Mouse (Mus musculus): ENCODE measurements around the gene Mkrn2. TPM values are rescaled to one million over a fixed set of nuclear protein-coding genes. Genes with fewer than 3 reads are reported as not detected.

Mkrn2 gene
- 82.4 and 102 TPM in 2 replicates for polyA plus RNA-seq (2012; rRNA removed; ENCODE audit: low replicate concordance)

GRCm38 (mm10) chr6:115601715-115602523 is at the start of gene Mkrn2:
Mkrn2 (plus strand) TSS chr6:115601902.

DNA sequence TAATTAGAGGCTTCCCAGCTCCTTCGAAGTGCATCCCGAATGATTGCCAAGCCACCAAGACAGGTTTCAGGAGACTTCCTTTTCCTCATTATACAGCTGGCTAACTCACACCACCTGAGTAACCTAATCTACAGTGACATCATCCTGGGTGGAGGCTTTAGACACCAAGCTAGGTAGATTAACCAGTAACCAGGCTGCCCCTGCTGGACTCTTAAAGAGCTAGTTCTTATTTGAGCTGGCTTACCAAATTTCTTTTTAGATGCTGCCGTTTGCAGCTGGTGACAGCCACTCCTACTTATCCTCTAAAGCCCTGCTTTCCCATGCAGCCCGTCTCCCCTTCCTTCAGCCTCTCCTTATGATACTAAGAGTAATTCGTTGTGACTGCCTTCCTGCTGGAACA is 9.2 kb upstream of the Mkrn2 start, which contains the start of gene Mkrn2os:
TSS of gene Mkrn2os (minus strand) at position 119 of the 400 bp plus-strand sequence.

Other genes starting within 250 kb of the Mkrn2 start
- gene Pparg, start 241.0 kb upstream of the Mkrn2 start, polyA plus RNA-seq (2012; rRNA removed; ENCODE audit: low replicate concordance), result 113 and 297 TPM in 2 replicates
- gene Tsen2, start 57.2 kb upstream of the Mkrn2 start, polyA plus RNA-seq (2012; rRNA removed; ENCODE audit: low replicate concordance), result 6.8 and 8.1 TPM in 2 replicates
- 1.0 TPM in 1 of 2 replicates, not detected in the other for gene Mkrn2os, start 9.3 kb upstream of the Mkrn2 start, polyA plus RNA-seq (2012; rRNA removed; ENCODE audit: low replicate concordance)
- 159 and 176 TPM in 2 replicates for gene Raf1, start 74.7 kb downstream of the Mkrn2 start, polyA plus RNA-seq (2012; rRNA removed; ENCODE audit: low replicate concordance)
- gene Tmem40, start 160.5 kb downstream of the Mkrn2 start, polyA plus RNA-seq (2012; rRNA removed; ENCODE audit: low replicate concordance), result 0.30 and 2.7 TPM in 2 replicates
- 2.2 and 13.8 TPM in 2 replicates for gene Cand2, start 172.6 kb downstream of the Mkrn2 start, polyA plus RNA-seq (2012; rRNA removed; ENCODE audit: low replicate concordance)
- gene Rpl32, start 206.8 kb downstream of the Mkrn2 start, polyA plus RNA-seq (2012; rRNA removed; ENCODE audit: low replicate concordance), result 698 and 1,058 TPM in 2 replicates
- gene Efcab12, start 236.5 kb downstream of the Mkrn2 start, polyA plus RNA-seq (2012; rRNA removed; ENCODE audit: low replicate concordance), result 0.11 and 0.91 TPM in 2 replicates

Measured in subcutaneous adipose tissue, adult 2 months (tissue).